Mouse (Mus musculus) MEL-GATA-1-ER (cell line): ENCODE results near the gene Castor1.
"Not testable (repeated sequence)": the region's sequence is repeated elsewhere in the genome, so short reads cannot be mapped to it uniquely, and the experiment has no call there.

ENCODE experiments used
- DNase-seq: peaks from one replicate; pipeline ENCODE4 v3.0.0-alpha.2; 2012; ENCODE audit warnings: low read depth; ENCODE audit errors: extremely low read depth

Gene Castor1

GRCm38 (mm10) chr11:4217914-4218629, at the start of gene Castor1:
TSS of gene Castor1 (plus strand) at chr11:4218225.
- peak; percentile 92 for DNase-seq

DNA sequence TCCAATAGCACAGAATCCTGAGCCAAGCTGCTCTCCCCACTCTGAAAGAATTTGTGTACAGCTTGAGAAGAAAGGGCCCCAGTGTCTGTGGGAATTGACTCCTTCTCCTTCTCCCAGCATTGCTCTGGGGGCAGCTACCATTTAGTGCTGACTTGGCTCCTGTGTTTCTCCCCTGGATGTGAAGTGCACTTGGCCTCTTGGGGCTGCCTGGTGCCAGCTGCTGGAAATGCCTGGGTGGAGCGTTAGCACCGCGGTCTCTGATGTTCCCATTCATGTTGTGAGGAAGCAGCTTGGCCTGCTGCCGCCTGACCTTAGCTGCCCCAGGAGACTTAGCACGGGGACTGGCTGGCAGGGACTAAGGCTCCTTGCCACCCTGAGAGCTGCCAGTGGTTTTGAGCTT, 43.4 kb upstream of the Castor1 start:
- no peak for DNase-seq

- DNase-seq = no peak
Observed at GRCm38 (mm10) chr11:4177716-4178115, 40.3 kb upstream of the Castor1 start.

- no peak for DNase-seq
Observed at GRCm38 (mm10) chr11:4182061-4182460, 36.0 kb upstream of the Castor1 start.

DNA sequence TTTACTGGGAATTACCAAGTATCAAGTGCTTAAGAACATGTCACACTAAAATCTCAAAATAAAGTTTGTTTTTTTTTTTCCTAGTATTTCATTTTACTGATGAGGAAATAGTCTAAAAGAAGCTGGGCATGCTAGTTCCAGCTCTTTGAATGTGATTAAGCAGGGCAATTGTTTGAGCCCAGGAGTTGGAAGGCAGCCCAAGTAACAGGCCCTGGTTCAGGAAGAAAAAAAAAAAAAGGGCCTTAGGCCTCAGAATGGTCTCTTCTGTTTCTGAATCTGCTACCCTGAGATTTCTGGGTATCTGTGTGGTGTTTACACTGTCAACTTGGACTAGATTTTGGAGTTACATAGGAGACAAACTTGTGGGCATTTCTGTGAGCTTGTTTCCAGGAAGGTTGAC, 34.5 kb upstream of the Castor1 start:
- no peak for DNase-seq

DNA sequence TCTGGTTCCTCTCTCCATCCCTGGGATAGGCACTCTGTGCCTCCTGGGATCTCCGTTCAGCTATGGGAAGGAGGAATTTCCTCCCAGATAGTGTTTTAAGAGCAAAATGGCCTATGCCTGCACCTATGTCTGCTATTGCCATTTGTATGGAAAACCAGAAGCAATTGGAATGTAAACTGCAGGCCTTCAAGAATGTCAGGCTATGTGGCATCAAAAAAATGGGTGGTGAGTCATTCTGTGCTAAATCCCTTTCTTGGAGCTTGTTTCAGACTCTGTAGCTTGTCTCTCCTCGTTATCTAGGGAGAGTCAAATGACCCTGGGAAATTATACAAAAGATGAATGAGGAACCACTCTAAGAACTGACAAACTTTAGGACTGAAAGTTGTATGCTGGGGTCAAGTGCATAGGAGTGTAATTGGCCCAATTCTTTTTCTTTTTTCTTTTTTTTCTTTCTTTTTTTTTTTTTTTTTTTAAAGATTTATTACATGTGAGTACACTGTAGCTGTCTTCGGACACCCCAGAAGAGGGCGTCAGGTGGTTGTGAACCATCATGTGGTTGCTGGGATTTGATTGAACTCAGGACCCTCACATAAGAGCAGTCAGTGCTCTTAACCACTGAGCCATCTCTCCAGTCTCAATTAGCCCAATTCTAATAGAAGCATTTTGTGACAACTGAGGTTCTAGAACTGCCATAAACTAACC, 33.6 kb upstream of the Castor1 start:
- no peak for DNase-seq

DNA sequence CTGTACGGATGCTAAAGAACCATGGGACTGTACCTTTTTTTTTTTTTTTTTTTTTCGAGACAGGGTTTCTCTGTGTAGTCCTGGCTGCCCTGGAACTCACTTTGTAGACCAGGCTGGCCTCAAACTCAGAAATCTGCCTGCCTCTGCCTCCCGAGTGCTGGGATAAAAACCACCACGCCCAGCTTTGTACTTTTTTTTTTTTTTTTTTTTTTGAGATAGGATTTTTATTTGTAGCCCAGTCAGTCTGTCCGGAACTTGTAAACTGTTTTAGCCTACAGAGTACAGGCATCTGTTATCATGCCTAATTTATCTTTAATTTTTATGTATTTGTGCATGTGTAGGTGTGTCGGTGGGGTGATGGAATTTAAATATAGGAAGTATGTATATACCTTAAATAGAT, 32.5 kb upstream of the Castor1 start:
- DNase-seq = not testable (repeated sequence)

DNA sequence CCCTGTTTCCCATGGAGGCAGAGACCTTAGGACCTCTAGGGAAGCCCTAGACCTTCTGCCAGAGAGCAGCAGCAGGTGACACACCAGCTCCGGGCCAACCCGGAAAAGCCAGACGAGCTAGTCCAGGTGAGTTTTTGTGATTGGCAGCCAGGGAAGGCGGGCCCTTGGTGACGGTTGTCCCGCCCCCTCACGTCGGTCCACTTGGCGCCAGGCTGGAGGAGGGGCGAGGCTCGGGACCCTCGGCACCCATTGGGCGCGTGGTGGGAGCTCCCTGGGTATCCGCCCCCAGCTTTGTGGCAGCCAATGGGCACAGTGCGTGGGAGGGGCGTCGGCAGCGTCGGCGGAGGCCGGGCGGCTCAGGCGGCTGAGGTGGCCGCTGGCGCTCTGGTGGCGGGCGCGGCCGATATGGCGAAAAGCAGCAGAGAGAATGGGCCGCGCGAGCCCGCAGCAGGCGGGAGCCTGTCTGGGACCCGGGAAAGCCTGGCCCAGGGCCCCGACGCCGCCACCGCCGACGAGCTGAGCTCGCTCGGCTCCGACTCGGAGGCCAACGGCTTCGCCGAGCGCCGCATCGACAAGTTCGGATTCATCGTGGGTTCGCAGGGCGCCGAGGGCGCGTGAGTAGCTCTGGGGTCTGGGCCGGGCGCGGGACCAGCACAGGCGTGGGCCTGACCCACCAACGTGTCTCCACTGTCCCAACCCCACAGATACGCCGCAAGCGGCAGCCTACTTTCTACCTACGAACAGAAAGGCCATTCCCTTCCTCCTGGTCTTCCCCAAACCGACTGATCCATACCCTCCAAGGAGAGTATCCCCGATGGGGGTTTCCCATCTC, 31.3 kb upstream of the Castor1 start, which contains the start of gene Tbc1d10a:
Gene Tbc1d10a (plus strand): TSS at position 304 of the 832 bp plus-strand sequence.
- peak; percentile 82 for DNase-seq

DNA sequence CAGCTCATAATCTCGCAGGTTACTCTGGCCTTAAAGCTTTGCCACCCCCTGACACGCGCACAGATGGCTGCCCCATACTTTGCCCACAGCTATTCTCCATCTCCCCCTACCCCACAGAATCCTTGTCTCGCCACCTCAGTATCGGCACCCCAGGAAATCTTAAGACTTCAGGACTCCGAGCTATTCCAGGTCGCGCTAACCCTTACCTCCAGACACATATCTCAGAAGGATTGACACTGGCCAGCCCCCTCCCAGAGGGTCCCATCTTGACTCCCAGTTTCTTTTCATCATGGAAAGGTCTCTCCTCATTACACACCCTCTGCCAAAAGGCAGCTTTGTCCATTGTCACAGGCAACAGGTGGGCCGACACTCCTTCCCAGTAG, 30.7 kb upstream of the Castor1 start:
- no peak for DNase-seq

GRCm38 (mm10) chr11:4189182-4189581, 28.8 kb upstream of the Castor1 start:
- DNase-seq = no peak

GRCm38 (mm10) chr11:4190677-4191076, 27.3 kb upstream of the Castor1 start:
- DNase-seq = no peak

- no peak for DNase-seq
Observed at GRCm38 (mm10) chr11:4192757-4193156, 25.3 kb upstream of the Castor1 start.

GRCm38 (mm10) chr11:4193420-4193819, 24.6 kb upstream of the Castor1 start:
- DNase-seq = no peak

DNA sequence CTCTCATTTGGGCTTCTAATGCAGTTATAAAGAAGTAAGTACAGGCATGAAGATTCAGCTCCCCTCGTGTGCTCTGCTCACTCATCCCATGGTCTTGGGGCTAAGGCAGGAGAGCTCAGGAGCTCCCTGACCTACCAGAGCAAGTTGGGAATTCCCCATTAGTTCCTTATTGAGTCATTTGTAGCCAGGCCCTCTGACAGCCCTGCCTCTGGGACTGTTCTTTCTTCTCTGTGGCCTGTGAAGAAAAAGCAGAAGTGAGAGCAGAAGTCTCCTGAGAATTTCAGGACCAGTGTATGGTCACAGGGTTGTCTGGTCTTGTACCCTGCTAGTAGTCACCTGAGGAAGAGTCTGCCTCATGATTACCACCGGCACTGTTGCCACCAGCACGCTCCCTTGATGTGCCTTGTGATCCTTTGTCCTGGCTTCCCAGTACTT, 22.4 kb upstream of the Castor1 start:
- no peak for DNase-seq

- no peak for DNase-seq
Observed at GRCm38 (mm10) chr11:4196636-4197035, 21.4 kb upstream of the Castor1 start.

- no peak for DNase-seq
Observed at GRCm38 (mm10) chr11:4197691-4198090, 20.3 kb upstream of the Castor1 start.

GRCm38 (mm10) chr11:4201981-4202700, 15.9 kb upstream of the Castor1 start:
- DNase-seq = no peak

DNA sequence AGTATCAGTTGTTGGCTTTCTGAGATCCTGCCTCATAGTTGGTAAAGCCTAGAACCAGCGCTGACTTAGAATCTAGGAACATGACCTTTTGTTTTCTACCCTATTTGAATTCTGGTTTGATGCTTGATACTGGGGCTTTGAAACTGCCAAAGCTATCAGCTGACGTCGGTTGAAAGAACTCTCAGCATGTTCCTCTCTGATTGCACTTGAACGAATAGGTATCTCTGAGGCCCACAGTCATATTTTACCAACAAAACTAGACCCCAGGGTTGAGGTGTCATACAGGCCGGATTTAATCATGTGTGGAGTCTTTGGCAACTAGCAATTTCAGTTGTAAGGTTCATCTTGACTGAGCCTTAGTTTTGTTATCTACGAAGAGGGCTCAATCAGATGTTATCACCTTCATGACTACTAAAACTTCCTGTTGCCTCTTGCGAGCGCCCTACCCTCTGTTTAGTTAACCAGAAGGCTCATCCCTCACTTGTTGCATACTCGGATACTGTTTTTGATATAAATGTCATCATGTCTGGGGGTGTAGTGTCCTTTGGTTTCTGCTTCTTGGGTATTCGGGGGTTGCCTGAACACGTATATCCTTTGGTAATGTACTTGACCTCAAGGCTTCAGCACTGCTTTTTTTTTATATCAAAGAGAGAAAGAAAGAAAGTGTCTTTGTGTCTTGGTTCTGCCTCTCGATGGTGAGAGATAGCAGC, 14.9 kb upstream of the Castor1 start:
- no peak for DNase-seq

GRCm38 (mm10) chr11:4203705-4204074, 14.3 kb upstream of the Castor1 start:
- DNase-seq = no peak

DNA sequence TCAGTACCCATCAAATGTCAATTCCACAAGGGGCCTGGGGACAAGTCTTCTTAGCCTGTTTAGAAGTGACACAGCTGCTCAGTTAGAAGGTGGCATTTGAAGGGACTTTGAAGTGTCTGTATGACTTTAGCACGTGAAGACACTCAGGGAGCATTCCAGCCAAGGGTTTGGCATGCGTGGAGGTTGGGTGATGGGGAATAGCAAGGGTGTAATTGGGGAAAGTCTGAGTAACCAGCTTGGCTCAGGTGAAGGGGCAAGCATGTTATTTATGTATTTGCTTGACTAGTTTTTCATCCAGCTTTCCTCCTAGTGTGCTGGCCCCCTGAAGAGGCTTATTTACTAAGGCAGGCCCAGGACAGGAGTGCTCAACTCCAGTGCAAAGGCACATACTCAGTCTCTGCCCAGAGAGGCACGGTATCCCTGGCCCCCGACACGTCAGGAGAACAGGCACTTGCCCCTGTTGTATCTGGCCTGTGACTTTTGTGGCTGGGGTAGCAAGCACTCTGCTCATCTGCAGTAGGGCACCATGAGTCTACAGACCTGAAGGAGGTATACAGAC, 12.8 kb upstream of the Castor1 start:
- DNase-seq = no peak
